Mouse (Mus musculus) neural tube, embryonic 14.5 days (tissue): ENCODE measurements around the gene Il6st. TPM values are rescaled to one million over a fixed set of nuclear protein-coding genes. Genes with fewer than 3 reads are reported as not detected.

Source experiments
- ATAC-seq: fragments of 200-750 bp; cut with Nextera tagmentation; 2 replicates; pipeline ENCODE4 v1.8.0; 2017; ENCODE audit warnings: low read depth, mild to moderate bottlenecking, moderate TSS enrichment, moderate library complexity
- H3K27ac ChIP-seq: fragments of 300-500 bp; sonication (generic); 2 replicates; pipeline ENCODE4 v1.5.1; 2014; ENCODE audit warnings: low read depth, mild to moderate bottlenecking, control low read depth, low read length, moderate library complexity, mixed read lengths
- H3K27me3 ChIP-seq: fragments of 300-500 bp; sonication (generic); 2 replicates; pipeline ENCODE4 v1.6.1; 2014; ENCODE audit warnings: low read length; ENCODE audit not compliant: control insufficient read depth, insufficient read depth
- H3K36me3 ChIP-seq: fragments of 300-500 bp; sonication (generic); 2 replicates; pipeline ENCODE4 v1.6.1; 2014; ENCODE audit warnings: low read length, mixed read lengths; ENCODE audit not compliant: control insufficient read depth, insufficient read depth
- H3K4me1 ChIP-seq: fragments of 300-500 bp; sonication (generic); 2 replicates; pipeline ENCODE4 v1.6.1; 2014; ENCODE audit warnings: low read length; ENCODE audit not compliant: control insufficient read depth, insufficient read depth
- H3K4me2 ChIP-seq: fragments of 300-500 bp; sonication (generic); 2 replicates; pipeline ENCODE4 v1.6.1; 2014; ENCODE audit warnings: mild to moderate bottlenecking, low read depth, low read length, control low read depth
- H3K4me3 ChIP-seq: fragments of 300-500 bp; sonication (generic); 2 replicates; pipeline ENCODE4 v1.5.1; 2014; ENCODE audit warnings: low read depth, low read length, control low read depth, mixed read lengths
- H3K9ac ChIP-seq: fragments of 300-500 bp; sonication (generic); replicated peaks from 2 replicates; pipeline ENCODE4 v1.6.1; 2014; ENCODE audit warnings: low read depth, mild to moderate bottlenecking, control low read depth, low read length, mixed read lengths
- H3K9me3 ChIP-seq: fragments of 300-500 bp; sonication (generic); 2 replicates; pipeline ENCODE4 v1.6.1; 2016; ENCODE audit warnings: low read length; ENCODE audit not compliant: control insufficient read depth
- WGBS: fragments of 180-500 bp; shearing (Covaris S2); extraction: QIAGEN DNeasy Blood & Tissue Kit; methylation state at CpG from one replicate; pipeline ENCODE4 v1.1.7; 2014; 5-methylcytosine and 5-hydroxymethylcytosine counted together
- polyA plus RNA-seq: library from polyadenylated mRNA; unstranded; fragments of >200 nt; fragmentation: Nextera tagmentation; extraction: Ambion mirVana; gene quantifications from 2 replicates; pipeline ENCODE4 v1.2.1, GENCODE M21; 2014

Gene Il6st
- polyA plus RNA-seq, 1 experiment from 2014 or later, result 21.9 TPM

- Histone ChIP-seq H3K4me2 (no peak overlapping the region), H3K9ac (no peak overlapping the region), H3K4me1 (no peaks in the 10 kb centered on the region), H3K9me3 (no peaks in the 10 kb centered on the region), H3K27ac (no peak overlapping the region), H3K4me3 (no peak overlapping the region), H3K27me3 (no peaks in the 10 kb centered on the region), H3K36me3 (0 out of 2 replicates have a peak, but pooled peaks cover 5% of the 10 kb centered on the region)
- ATAC-seq, result no peak
- 92% methylated on average over 9 of the region's 9 CpGs for WGBS
Observed at GRCm38 (mm10) chr13:112471201-112471600, 7.3 kb downstream of the Il6st start.

GRCm38 (mm10) chr13:112472401-112473023, 8.6 kb downstream of the Il6st start:
- H3K4me1 ChIP-seq, result no peaks in the 10 kb centered on the region
- no peak overlapping the region for H3K4me3 ChIP-seq
- H3K9ac ChIP-seq, result no peak overlapping the region
- 0 out of 2 replicates have a peak, but pooled peaks cover 5% of the 10 kb centered on the region for H3K36me3 ChIP-seq
- WGBS, result 83% methylated on average over 17 of the region's 19 CpGs
- no peak for ATAC-seq
- H3K27me3 ChIP-seq, result no peaks in the 10 kb centered on the region
- H3K9me3 ChIP-seq, result no peaks in the 10 kb centered on the region
- H3K27ac ChIP-seq, result no peak overlapping the region
- no peak overlapping the region for H3K4me2 ChIP-seq

- 82% methylated on average over 21 of the region's 21 CpGs for WGBS
Observed at GRCm38 (mm10) chr13:112473757-112474755, 10.2 kb downstream of the Il6st start.

GRCm38 (mm10) chr13:112479032-112479431, 15.2 kb downstream of the Il6st start:
- Histone ChIP-seq H3K4me3 (no peak overlapping the region), H3K27me3 (no peaks in the 10 kb centered on the region), H3K27ac (no peak overlapping the region), H3K9ac (no peak overlapping the region), H3K4me2 (no peak overlapping the region), H3K36me3 (peaks cover 20% of the 10 kb centered on the region), H3K4me1 (no peaks in the 10 kb centered on the region), H3K9me3 (no peaks in the 10 kb centered on the region)
- 88% methylated on average over 7 of the region's 7 CpGs for WGBS
- ATAC-seq, result no peak

More at GRCm38 (mm10) chr13:112473757-112474755, 10.2 kb downstream of the Il6st start:
- no peaks in the 10 kb centered on the region for H3K4me1 ChIP-seq
- no peak overlapping the region for H3K9ac ChIP-seq
- H3K9me3 ChIP-seq, result no peaks in the 10 kb centered on the region
- 0 out of 2 replicates have a peak, but pooled peaks cover 5% of the 10 kb centered on the region for H3K36me3 ChIP-seq
- H3K27me3 ChIP-seq, result no peaks in the 10 kb centered on the region
- no peak overlapping the region for H3K4me2 ChIP-seq
- no peak overlapping the region for H3K27ac ChIP-seq
- H3K4me3 ChIP-seq, result no peak overlapping the region
- no peak for ATAC-seq

GRCm38 (mm10) chr13:112479926-112480325, 16.1 kb downstream of the Il6st start:
- H3K4me2 ChIP-seq, result no peak overlapping the region
- H3K27me3 ChIP-seq, result no peaks in the 10 kb centered on the region
- no peak for ATAC-seq
- H3K27ac ChIP-seq, result no peak overlapping the region
- no peak overlapping the region for H3K4me3 ChIP-seq
- WGBS, result 92% methylated on average over 15 of the region's 15 CpGs
- H3K36me3 ChIP-seq, result peaks cover 20% of the 10 kb centered on the region
- H3K4me1 ChIP-seq, result no peaks in the 10 kb centered on the region
- no peaks in the 10 kb centered on the region for H3K9me3 ChIP-seq
- no peak overlapping the region for H3K9ac ChIP-seq

- no peak overlapping the region for H3K9ac ChIP-seq
- no peak overlapping the region for H3K4me3 ChIP-seq
- H3K27me3 ChIP-seq, result no peaks in the 10 kb centered on the region
- ATAC-seq, result no peak
- 93% methylated on average over 5 of the region's 5 CpGs for WGBS
- peaks cover 19% of the 10 kb centered on the region for H3K36me3 ChIP-seq
- no peak overlapping the region for H3K4me2 ChIP-seq
- H3K27ac ChIP-seq, result no peak overlapping the region
- H3K4me1 ChIP-seq, result no peaks in the 10 kb centered on the region
- H3K9me3 ChIP-seq, result no peaks in the 10 kb centered on the region
Observed at GRCm38 (mm10) chr13:112482525-112482924, 18.7 kb downstream of the Il6st start.

GRCm38 (mm10) chr13:112483015-112483414, 19.1 kb downstream of the Il6st start:
- no peak for ATAC-seq
- 89% methylated on average over 7 of the region's 7 CpGs for WGBS
- Histone ChIP-seq H3K9me3 (no peaks in the 10 kb centered on the region), H3K27me3 (no peaks in the 10 kb centered on the region), H3K4me2 (no peak overlapping the region), H3K4me1 (no peaks in the 10 kb centered on the region), H3K4me3 (no peak overlapping the region), H3K36me3 (peaks cover 19% of the 10 kb centered on the region), H3K27ac (no peak overlapping the region), H3K9ac (no peak overlapping the region)

- peaks cover 20% of the 10 kb centered on the region for H3K36me3 ChIP-seq
Observed at GRCm38 (mm10) chr13:112486236-112486635, 22.4 kb downstream of the Il6st start.

GRCm38 (mm10) chr13:112486676-112487075, 22.8 kb downstream of the Il6st start:
- H3K4me2 ChIP-seq, result no peak overlapping the region
- no peaks in the 10 kb centered on the region for H3K4me1 ChIP-seq
- peaks cover 20% of the 10 kb centered on the region for H3K36me3 ChIP-seq
- 97% methylated on average over 5 of the region's 5 CpGs for WGBS
- no peak overlapping the region for H3K27ac ChIP-seq
- H3K4me3 ChIP-seq, result no peak overlapping the region
- no peaks in the 10 kb centered on the region for H3K27me3 ChIP-seq
- H3K9ac ChIP-seq, result no peak overlapping the region
- no peak for ATAC-seq
- H3K9me3 ChIP-seq, result no peaks in the 10 kb centered on the region

More at GRCm38 (mm10) chr13:112486236-112486635, 22.4 kb downstream of the Il6st start:
- Histone ChIP-seq H3K4me3 (no peak overlapping the region), H3K27me3 (no peaks in the 10 kb centered on the region), H3K9me3 (no peaks in the 10 kb centered on the region), H3K4me1 (no peaks in the 10 kb centered on the region), H3K27ac (no peak overlapping the region), H3K4me2 (no peak overlapping the region), H3K9ac (no peak overlapping the region)
- WGBS, result 99% methylated on average over 5 of the region's 5 CpGs
- ATAC-seq, result no peak
